Mouse (Mus musculus): ENCODE data around the gene Clec12b.

The Clec12b gene

DNA sequence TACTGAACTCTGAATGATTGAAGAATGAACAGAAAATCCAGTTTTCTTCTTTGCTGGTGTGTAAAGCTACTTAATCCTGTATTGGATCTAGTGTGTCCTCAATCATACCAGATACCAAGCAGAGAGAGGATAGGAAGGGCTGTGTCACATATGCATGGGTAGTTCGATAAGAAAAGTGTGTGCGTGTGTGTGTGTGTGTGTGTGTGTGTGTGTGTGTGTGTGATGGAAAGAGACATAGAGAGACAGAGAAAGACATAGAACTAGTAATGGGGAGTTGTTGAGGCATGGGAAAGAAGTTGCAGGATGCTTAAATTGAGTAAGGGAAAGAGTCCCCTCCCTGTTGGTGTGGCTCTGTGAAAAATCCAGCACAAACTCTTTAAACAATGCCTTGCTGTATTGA, at the start of gene Clec12b:
TSS of gene Clec12b (minus strand) at position 101 of the 400 bp plus-strand sequence.
- DNase-seq (ENCODE audit: low spot score in 2 of 2): no peak

- DNase-seq (ENCODE audit: low spot score in 2 of 2): peak; percentile 12 to 51
These were observed 48.6 kb upstream of the Clec12b start for GRCm38 (mm10) chr6:129434239-129434638.

DNA sequence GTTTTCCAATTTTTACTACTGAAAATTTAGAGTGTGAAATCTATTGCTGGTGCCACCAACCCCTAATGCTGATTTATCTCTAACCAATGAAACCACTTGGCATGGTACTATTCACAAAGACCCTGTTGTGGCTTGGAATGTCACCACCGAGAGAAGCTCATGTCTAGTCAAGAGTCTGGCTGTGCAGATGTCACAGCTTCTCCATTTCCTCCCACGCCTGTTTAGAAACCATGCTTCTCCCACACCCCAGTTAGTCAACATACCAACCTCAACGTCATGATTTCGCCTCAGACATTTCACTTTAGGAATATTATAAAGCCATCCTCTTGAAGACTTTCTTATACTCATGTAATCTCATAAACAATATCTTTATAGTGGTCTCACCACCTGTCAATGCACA, 41.6 kb upstream of the Clec12b start:
- no peak for DNase-seq (ENCODE audit: low spot score in 2 of 2)

DNA sequence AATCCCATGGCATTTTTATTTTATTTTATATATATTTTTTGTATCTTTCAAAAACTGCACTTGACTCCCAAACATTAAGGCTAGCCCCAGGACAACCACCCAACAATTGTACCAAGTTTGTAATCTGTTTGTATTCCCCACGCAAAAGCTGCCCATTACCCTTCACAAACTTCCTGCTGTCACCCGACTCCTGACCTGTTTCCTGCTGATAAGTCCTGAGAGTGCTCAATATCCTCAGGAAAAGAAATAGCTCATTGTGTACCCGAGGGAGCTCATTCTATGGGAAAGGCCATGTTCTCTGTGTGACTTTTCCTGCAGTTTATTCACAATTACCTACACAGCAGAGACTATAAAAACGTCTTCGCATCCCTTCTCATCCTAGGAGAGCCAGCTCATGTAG, 40.1 kb upstream of the Clec12b start:
- no peak for DNase-seq (ENCODE audit: low spot score in 2 of 2)

DNA sequence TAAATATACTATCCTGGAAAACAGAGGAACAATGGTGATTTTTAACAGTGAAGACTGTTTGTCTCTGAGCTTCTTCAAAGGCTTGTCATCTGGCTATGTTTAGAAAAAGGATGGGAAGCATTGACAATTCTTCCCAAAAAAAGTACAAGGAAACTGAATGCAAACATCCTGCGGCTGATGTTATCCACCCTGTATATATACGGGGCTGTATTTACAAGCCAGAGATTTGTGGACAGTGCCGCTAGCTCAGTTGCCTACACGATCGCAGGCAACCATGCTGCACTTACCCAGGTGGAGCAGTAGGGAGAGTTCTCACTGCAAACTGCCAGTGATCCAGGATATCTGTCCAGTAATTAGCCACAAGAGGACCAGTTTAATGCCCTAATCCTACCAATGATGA, 39.5 kb upstream of the Clec12b start:
- DNase-seq (ENCODE audit: low spot score in 2 of 2): no peak

DNA sequence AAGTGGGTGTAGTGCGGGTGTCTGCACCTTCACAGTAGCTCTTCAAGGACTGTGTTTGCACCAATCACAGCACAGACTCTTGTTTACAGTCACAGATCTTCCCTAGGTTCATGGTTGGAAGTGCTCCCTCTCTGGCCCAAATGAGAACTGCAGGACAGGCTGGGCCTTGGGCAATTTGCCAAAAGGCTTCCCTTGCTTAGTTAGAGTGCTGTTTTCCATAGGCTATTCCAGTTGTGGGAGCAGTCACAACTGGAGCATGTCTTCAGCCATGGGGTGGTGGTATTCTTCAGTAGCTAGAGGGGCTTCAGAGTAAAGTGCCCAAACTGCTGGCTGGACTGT, 38.0 kb upstream of the Clec12b start:
- peak; percentile 45 to 62 for DNase-seq (ENCODE audit: low spot score in 2 of 2)

DNA sequence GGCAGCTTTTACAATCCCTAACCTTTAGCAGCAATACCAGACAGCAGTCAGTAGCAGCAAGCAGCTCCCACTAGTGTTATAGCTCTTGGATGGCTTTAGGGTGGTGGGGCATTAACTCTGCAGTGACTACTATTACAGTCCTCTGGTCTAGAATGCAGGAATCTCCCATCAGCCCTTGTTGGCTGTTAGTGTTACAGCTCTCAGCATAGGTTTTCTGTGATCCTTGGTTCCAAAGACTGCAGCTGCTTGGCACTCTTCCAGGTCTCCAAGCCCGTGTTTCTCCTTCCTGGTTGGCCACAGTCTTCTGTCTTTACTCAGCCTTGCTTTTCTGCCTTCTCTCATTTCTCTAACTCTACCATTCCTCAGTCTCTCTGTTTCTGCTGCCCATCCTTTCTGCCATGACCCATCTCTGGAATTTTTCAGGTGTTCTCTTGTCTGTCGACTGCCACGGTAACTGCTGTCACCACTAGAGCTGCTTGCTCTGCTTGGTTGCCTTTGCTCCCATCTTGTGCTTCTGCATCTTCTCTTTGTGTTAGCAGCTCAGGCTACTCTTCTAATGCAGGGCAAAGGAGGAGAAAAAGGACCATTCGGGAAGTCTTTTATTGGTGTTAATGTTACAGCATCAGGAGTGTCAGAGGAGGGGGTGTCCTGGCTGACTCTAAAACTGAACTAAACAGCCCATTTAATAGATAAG, 37.5 kb upstream of the Clec12b start:
- no peak for DNase-seq (ENCODE audit: low spot score in 2 of 2)

DNA sequence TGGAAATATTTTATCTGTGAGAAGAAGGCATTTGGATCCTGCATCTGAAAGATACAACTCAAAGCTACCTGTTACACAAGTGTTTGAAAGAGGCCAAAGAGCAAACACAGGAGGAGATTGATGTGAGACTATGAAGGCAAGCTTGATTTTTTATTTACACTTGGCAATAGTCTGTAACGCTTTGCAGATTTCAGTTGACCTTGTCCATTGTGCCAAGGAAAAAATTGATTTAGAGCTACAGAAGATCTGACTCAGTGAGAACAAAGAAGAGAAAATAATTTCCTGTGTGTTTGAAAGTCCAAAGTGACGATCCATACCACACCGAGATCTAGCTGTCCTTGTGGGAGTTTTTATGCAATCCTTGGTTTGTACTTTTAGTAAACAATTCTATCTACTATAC, 36.6 kb upstream of the Clec12b start:
- no peak for DNase-seq (ENCODE audit: low spot score in 2 of 2)

GRCm38 (mm10) chr6:129414177-129414576, 28.5 kb upstream of the Clec12b start:
- DNase-seq (ENCODE audit: low spot score in 2 of 2): no peak

DNA sequence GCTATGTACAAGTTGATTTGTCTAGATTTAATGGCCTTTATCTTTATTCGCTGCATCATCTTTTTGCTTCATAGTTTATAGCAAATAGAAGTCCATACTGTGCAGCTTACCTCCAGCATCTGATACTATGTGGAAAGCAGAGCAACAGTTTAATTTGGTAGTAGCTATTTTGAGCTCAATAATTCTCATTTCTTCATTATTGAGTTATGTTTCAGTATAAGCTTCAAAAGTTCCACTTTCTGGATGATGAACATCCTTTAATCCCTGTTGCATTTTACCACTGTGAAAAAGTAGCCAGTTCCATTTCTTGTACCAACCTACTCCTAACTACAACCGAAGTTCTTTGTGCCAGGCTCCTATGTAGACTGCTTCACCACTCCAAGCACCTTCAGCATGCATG, 22.9 kb upstream of the Clec12b start, which contains the start of gene Clec9a:
TSS of gene Clec9a (plus strand) at position 301 of the 400 bp plus-strand sequence.
- DNase-seq (ENCODE audit: low spot score in 2 of 2): no peak

DNA sequence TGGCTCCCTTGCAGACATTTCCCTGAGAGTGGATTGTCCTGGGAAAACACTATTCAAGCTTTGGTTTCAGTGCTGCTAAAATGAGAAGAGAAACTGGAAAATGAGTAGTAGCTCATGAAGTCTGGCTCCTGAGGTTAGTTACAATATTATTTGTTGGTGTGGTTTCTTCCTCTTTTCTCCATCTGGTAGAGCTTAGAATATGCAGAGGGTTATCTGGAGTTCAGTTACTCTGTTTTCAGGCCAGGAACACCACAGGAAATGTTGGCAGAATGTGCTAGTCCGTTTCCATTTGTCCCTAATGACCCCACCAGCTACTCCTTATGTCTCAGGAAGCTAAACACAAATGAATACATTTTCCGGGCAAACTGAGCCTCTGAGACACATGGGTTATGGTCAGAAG, 21.6 kb upstream of the Clec12b start:
- DNase-seq (ENCODE audit: low spot score in 2 of 2): no peak

GRCm38 (mm10) chr6:129405999-129406398, 20.3 kb upstream of the Clec12b start:
- DNase-seq (ENCODE audit: low spot score in 2 of 2): peak; percentile 8 to 59

DNA sequence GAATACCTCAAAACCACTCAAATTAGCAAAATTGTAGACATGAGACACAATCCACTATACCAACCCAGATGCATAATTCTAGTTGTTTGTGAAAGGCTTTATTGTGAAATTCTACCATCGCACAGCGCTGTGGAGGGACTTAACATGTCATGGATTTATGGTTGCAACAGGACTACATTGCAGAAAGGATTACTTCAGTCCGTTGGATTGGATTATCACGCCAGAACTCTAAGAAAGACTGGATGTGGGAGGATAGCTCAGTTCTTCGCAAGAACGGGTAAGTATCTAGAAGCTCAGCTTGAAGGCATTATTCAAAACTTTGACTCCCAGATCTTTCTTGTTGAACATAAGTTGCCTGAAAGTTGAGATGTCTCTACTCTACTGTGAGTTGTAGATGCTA, 17.7 kb upstream of the Clec12b start:
- no peak for DNase-seq (ENCODE audit: low spot score in 2 of 2)

DNA sequence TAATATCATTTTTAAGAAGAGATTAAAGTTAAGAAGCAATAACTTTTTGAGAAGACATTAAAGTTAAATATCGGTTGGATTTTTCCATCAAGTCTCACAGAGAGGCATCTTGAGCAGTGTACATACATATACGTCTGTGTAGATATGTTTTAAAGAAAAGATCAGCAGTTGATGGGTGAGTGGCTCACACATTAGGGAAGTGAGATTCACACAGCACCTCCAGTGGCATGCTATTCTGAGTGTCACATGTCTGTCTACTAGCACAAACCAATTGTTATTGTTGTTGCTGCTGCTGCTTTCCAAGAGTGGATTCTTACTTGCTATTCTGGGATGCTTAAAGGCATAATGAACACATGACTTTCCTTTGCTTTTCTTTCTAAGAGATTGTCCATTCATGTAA, 16.7 kb upstream of the Clec12b start:
- DNase-seq (ENCODE audit: low spot score in 2 of 2): no peak

DNA sequence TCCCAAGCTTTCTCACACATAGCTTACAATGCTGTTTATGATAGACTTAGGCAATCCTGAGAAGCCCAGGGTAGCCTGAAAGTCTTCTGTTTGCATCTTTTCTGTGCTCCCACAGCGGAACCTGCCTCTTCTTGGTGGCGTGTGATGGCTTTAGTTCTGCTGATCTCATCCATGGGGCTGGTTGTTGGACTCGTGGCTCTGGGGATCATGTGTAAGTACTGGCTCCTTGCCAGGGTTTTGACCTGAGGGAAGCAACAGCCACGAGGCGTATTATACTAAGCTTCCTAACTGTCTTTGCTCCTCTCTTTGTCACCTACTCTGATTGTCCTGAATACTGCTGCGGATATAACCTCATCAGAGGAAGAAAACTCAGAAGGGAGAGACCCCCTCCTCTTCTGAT, 14.3 kb upstream of the Clec12b start:
- DNase-seq (ENCODE audit: low spot score in 2 of 2): no peak

DNA sequence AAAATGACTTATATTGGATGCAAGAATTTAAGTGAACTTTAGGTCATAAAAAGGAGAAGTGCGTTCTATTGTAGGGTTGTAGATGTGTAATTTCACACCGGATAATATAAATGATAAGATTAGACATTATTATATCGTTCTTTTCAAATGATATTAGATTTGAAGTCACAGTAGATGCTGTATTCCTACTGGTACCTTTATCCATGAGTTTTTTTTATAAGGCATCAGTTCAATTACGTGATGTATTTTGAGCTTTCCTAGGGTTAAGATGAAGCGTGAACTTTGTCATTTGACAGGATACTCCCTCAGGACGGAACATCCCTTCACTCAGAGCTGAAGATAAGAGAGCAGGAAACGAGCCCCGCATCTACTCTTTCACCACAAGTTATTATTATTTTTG, 11.3 kb upstream of the Clec12b start, which contains the start of gene Clec1b:
TSS of gene Clec1b (plus strand) at position 301 of the 400 bp plus-strand sequence.
- DNase-seq (ENCODE audit: low spot score in 2 of 2): no peak

GRCm38 (mm10) chr6:129393732-129394131, 8.1 kb upstream of the Clec12b start:
- no peak for DNase-seq (ENCODE audit: low spot score in 2 of 2)

DNA sequence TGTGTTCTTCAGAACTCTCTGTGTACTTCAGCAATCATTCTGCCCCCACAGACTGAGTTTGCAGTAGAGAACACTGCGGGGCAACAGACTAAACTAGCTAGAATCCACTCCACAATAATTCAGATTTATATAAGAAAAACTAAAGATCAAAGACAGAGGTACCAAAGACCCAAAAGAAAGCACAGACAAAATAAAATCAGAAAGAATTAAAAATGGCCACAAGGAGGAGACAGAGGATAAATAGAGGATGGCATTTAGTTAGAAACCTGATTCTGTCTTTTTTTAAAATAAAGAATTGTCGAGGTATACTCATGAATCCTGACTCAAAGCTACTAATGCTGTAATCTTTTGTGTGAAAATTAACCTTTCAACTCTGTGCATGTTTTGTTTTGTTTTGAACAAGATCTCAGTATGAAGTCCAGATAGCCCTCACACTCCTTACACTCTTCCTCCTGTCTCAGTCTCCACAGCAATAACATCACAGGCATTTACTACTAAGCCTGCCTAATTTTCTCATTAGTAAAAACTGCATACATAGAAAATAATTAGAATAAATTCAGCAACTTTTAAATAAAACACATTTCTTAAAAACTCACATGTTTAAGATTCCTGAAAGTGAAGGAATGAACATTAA, 7.5 kb upstream of the Clec12b start:
- DNase-seq (ENCODE audit: low spot score in 2 of 2): no peak

DNA sequence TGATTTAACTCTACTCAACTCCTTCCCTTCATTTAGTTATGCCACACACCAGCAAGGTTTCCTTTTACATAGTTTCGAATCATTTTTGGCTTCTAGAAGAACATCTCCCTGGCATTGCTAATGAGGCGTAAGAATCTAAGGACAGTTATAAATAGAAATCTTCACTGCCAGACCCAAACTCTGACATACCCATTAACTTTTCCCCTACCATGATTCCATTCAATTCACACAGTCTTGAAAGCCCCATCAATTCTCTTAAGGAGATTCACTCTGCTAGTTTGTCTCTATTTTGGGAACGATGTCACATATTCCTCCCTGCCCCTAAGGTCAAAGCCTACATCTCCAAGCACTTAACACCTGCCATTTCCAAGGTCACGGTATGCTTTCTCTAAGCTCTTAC, 674 bp downstream of the Clec12b start:
- DNase-seq (ENCODE audit: low spot score in 2 of 2): no peak

DNA sequence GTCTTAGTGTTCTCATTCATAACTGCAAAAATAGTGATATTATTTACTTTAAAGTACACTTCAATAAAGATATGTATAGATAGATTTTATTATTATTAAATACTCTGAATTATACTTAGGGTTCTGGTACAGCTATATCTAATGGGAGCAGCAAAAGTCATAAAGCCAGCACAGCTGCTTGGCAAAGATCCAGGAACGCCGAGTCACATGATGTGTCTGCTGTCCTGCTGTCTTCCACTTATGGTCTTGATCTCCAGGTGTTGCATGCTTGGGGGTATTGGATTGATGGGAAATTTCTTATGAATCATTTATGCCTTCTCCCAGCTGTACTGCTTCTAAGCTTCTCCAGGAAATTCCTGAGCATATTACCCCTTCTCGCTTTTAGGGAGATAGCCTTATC, 2.2 kb downstream of the Clec12b start:
- no peak for DNase-seq (ENCODE audit: low spot score in 2 of 2)

- no peak for DNase-seq (ENCODE audit: low spot score in 2 of 2)
These were observed 3.9 kb downstream of the Clec12b start for GRCm38 (mm10) chr6:129381736-129382135.

DNA sequence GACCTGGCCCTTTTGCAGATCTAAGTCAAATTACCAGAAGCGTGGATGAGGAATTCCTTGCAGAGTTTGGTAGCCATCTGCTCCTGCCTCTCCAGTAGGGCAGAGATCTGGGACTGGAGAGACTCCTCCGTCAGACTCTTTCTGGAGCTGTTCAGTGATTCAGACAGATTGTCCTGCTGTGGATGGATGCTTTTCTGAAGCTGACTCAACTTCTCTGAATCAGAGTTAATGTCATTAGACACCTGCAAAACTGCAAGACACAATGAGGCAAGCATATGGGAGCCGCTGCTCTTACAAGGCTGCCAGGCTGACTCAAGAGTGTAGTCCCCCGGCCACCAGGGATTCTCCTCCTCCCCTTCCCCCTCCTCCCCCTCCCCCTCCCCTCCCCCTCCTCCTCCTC, 5.2 kb downstream of the Clec12b start:
- no peak for DNase-seq (ENCODE audit: low spot score in 2 of 2)

DNA sequence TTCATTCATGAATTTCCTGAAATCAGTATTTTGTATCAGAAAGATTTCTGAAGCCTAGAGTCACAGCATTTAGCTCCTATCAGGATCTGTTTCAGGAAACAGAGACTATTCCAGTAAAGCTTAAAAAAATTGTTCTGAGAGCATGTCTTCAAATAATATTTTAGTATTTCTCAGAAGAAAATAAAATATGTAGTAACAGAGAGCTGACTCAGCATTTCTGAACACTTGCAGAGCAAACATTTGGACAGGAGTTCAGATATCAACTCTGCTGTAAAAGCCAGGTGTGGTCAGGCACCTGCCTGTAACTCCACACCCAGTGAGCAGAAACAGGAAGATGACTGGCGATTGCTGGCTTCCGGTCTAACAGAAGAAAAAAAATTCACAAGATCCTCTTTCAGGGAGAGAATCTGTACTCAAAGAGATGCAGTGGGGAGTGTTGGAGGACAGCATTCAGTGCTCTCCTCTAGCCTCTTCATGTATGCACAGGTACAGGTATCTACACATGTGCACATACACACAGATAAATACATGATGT, 10.7 kb downstream of the Clec12b start:
- DNase-seq (ENCODE audit: low spot score in 2 of 2): no peak

Measured in natural killer cell, adult 2 months (primary cell).